Mouse (Mus musculus) hindbrain, embryonic 10.5 days (tissue): ENCODE measurements around the gene Mfap4. TPM values are rescaled to one million over a fixed set of nuclear protein-coding genes. Genes with fewer than 3 reads are reported as not detected.

ENCODE experiments used
- DNase-seq: peaks from one replicate; pipeline ENCODE4 v3.0.0-alpha.2; 2017; ENCODE audit warnings: low spot score
- H3K27ac ChIP-seq: fragments of 300-500 bp; sonication (generic); 2 replicates; pipeline ENCODE4 v1.5.1; 2016; ENCODE audit warnings: mild to moderate bottlenecking, moderate library complexity
- H3K27me3 ChIP-seq: fragments of 300-500 bp; sonication (generic); 2 replicates; pipeline ENCODE4 v1.6.1; 2016; ENCODE audit warnings: mild to moderate bottlenecking; ENCODE audit not compliant: poor library complexity, insufficient read depth, severe bottlenecking
- H3K36me3 ChIP-seq: fragments of 300-500 bp; sonication (generic); 2 replicates; pipeline ENCODE4 v1.6.1; 2016; ENCODE audit warnings: mild to moderate bottlenecking, moderate library complexity
- H3K4me1 ChIP-seq: fragments of 300-500 bp; sonication (generic); replicated peaks from 2 replicates; pipeline ENCODE4 v1.6.1; 2016; ENCODE audit warnings: mild to moderate bottlenecking
- H3K4me3 ChIP-seq: fragments of 300-500 bp; sonication (generic); 2 replicates; pipeline ENCODE4 v1.5.1; 2016; ENCODE audit warnings: mild to moderate bottlenecking, moderate library complexity
- H3K9me3 ChIP-seq: fragments of 300-500 bp; sonication (generic); 2 replicates; pipeline ENCODE4 v1.6.1; 2016; ENCODE audit warnings: mild to moderate bottlenecking, moderate library complexity
- WGBS: fragments of 180-500 bp; shearing (Covaris S2); methylation state at CpG from one replicate; pipeline ENCODE4 v1.1.7; 2016; 5-methylcytosine and 5-hydroxymethylcytosine counted together
- polyA plus RNA-seq: library from polyadenylated mRNA; unstranded; fragments of >200 nt; fragmentation: Nextera tagmentation; extraction: Ambion mirVana; gene quantifications from 2 replicates; pipeline ENCODE4 v1.2.1, GENCODE M21; 2016

Gene Mfap4
- polyA plus RNA-seq, 1 experiment from 2014 or later, result 78.2 TPM

DNA sequence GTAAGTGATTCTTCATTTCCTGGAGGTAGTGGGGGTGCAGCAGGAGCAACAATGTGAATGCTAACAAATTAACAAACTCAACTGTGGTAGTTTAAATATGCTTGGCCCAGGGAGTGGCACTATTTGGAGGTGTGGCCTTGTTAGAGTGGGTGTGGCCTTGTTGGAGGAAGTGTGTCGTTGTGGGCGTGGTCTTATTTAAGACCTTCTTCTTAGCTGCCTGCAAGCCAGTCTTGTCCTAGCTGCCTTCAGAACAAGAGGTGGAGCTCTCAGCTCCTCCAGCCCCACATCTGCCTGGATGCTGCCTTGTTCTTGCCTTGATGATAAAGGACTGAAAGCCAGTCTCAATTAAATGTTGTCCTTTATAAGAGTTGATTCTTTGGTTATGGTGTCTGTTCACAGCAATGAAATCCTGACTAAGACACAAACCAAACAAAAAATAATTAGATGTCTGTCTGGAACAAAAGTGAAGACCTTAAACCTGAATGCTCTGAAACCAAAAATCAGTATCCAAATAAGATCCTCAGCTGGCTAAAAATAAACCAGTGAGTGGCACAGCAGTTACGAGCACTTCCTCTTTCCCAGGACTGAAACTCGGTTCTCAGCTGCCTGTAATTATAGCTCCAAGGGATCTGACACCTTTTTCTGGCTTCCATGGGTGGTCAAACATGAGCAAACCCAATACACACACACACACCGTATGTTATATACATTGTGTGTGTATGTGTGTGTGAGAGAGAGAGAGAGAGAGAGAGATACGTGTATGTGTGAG, 13.7 kb downstream of the Mfap4 start:
- no peak for DNase-seq
- WGBS, result 77% methylated on average over 6 of the region's 6 CpGs
- no peak overlapping the region for H3K27ac ChIP-seq
- no peaks in the 10 kb centered on the region for H3K9me3 ChIP-seq
- no peak overlapping the region for H3K4me3 ChIP-seq
- peaks cover 11% of the 10 kb centered on the region for H3K4me1 ChIP-seq
- H3K27me3 ChIP-seq, result no peaks in the 10 kb centered on the region
- H3K36me3 ChIP-seq, result no peaks in the 10 kb centered on the region

- no peaks in the 10 kb centered on the region for H3K9me3 ChIP-seq
- peaks cover 23% of the 10 kb centered on the region for H3K4me1 ChIP-seq
- H3K27me3 ChIP-seq, result no peaks in the 10 kb centered on the region
- no peak overlapping the region for H3K4me3 ChIP-seq
- DNase-seq, result no peak
- H3K27ac ChIP-seq, result 0 out of 2 replicates have a peak overlapping the region, but pooled peaks have one; percentile 93
- peaks cover 4% of the 10 kb centered on the region for H3K36me3 ChIP-seq
- 82% methylated on average over 8 of the region's 8 CpGs for WGBS
Measured at GRCm38 (mm10) chr11:61503933-61504332, 18.7 kb downstream of the Mfap4 start.

DNA sequence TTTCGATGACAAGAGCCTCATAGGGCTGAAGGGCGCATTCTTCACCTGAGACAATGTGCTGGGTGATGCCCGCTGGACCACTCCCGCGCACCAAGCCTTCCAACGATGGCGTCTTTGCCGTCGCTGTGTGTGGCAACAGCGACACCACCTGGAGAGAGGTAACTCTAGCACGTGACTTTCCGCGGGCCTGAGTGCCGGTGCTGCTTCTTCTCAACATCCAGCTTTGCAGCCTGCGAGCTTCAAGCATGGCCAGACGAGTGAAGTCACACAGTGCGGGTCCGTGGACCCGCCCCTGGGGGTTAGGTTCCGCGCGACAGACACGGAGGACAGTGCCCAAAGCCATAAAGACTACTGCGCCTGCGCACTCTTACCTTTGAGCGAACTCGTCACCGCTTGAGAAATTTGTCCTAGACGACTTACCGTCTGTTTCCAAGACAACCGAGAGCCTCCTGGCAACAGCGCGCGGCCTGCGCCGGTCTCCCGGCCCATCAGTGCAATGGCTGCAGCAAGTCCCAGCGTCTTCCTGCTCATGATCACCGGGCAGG, 19.6 kb downstream of the Mfap4 start, which contains the start of gene B9d1:
Gene B9d1, plus strand, starts transcription at position 432 of the 545 bp plus-strand sequence.
- under 1% methylated on average over 39 of the region's 39 CpGs for WGBS
- Histone ChIP-seq H3K27ac (peak within 1 kb of the TSS; percentile 93), H3K27me3 (no peaks in the 10 kb centered on the region), H3K36me3 (peaks cover 12% of the 10 kb centered on the region), H3K4me3 (peak within 1 kb of the TSS; percentile 80), H3K9me3 (no peaks in the 10 kb centered on the region), H3K4me1 (peaks cover 23% of the 10 kb centered on the region)
- peak; percentile 95 for DNase-seq

GRCm38 (mm10) chr11:61514953-61515352, 29.7 kb downstream of the Mfap4 start:
- no peaks in the 10 kb centered on the region for H3K27me3 ChIP-seq
- H3K36me3 ChIP-seq, result peaks cover 85% of the 10 kb centered on the region
- 35% methylated on average over 3 of the region's 3 CpGs for WGBS
- H3K4me3 ChIP-seq, result no peak overlapping the region
- H3K27ac ChIP-seq, result no peak overlapping the region
- peak; percentile 51 for DNase-seq
- no peaks in the 10 kb centered on the region for H3K4me1 ChIP-seq
- no peaks in the 10 kb centered on the region for H3K9me3 ChIP-seq

DNA sequence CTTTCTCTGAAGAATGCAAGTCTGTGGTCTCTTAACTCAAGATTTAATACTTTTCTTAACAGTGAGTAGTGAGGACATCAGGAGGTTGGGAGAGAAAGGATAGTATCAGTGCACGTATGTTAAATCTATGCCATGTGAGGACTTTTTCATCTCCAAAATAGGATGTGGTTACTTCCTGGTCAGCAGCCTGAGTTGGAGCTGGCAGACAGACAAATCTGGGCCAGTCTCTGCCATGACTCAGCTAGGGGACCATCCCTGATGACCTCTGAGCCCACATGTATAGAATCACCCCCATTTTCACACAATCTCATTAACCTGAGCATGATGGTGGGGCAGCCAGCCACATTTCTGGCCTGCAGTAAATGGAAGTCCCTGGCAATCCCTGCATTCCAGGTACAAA, 32.7 kb downstream of the Mfap4 start:
- H3K4me3 ChIP-seq, result no peak overlapping the region
- H3K27me3 ChIP-seq, result no peaks in the 10 kb centered on the region
- WGBS, result 91% methylated on average over 1 of the region's 1 CpGs
- H3K27ac ChIP-seq, result no peak overlapping the region
- DNase-seq, result no peak
- peaks cover 86% of the 10 kb centered on the region for H3K36me3 ChIP-seq
- no peaks in the 10 kb centered on the region for H3K9me3 ChIP-seq
- no peaks in the 10 kb centered on the region for H3K4me1 ChIP-seq

DNA sequence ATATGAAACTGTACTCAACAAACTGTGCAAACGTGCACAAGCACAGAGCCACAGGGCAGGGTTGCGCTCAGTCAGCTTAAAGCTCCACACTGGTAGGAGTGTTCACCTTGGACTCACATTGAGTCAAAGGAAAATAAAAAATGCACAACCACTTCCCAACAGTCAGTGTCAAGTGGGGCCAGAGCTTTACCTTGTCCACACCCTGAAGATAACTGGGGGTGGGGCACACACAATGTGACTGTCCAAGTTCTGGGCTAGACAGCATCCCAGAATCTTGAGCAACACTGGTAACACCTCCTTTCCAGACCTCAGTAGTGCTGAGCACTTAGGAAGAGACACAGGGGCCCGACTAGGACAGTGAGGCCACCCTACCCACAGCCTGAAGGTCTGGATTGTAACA, 33.6 kb downstream of the Mfap4 start:
- Histone ChIP-seq H3K4me3 (no peak overlapping the region), H3K9me3 (no peaks in the 10 kb centered on the region), H3K4me1 (no peaks in the 10 kb centered on the region), H3K27ac (no peak overlapping the region), H3K36me3 (peaks cover 86% of the 10 kb centered on the region), H3K27me3 (no peaks in the 10 kb centered on the region)
- WGBS, result 92% methylated on average over 3 of the region's 3 CpGs
- DNase-seq, result no peak

DNA sequence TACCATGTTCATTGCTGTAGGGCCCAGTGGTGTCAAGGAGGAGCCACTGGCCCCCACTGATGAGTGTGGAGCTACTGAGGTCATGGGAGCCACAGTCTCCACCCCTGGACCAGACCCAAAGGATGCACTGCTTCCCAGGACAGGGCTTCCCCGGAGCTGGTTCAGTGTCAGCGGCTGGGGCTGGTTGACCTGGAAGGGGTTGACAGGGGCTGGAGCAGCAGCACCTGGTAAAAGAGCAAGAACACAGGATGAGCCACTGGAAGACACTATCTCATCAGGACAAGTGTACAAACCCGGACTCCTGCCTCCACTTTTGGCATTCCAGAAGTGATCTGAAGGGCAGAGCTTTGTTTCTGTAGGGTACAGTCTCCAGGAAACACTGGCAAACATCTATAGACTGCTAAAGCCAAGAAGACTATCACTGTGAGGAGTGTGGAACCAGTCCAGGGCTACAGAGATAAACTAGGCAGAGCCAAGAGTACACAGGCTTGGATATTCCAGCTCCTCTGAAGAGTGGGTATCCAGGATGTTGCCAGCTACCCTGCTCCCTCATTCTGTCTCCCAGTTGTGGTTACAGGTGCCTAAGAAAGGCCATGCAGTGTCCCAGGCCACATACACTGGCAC, 34.4 kb downstream of the Mfap4 start:
- Histone ChIP-seq H3K27me3 (no peaks in the 10 kb centered on the region), H3K4me1 (no peaks in the 10 kb centered on the region), H3K9me3 (no peaks in the 10 kb centered on the region), H3K27ac (no peak overlapping the region), H3K4me3 (no peak overlapping the region), H3K36me3 (peaks cover 82% of the 10 kb centered on the region)
- WGBS, result 96% methylated on average over 3 of the region's 3 CpGs
- DNase-seq, result no peak

DNA sequence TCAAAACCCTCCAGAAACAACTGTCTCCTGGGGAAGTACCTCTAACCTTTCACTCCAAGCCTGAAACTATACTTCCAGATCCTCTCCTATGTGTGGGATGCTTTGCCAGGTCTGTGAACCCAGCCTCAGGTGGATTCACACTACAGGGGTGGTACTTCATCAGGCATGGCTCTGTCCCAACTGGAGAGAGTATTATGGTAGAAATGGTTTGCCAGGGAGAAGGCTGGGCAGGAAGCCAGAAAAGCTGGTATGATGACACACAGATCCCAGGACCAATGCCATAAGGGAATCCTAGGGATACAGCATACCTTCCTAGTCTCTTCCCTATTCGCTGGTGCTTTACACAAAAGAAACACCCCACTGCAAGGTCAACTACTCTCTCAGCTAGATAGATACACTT, 41.6 kb downstream of the Mfap4 start:
- no peaks in the 10 kb centered on the region for H3K27me3 ChIP-seq
- no peak for DNase-seq

DNA sequence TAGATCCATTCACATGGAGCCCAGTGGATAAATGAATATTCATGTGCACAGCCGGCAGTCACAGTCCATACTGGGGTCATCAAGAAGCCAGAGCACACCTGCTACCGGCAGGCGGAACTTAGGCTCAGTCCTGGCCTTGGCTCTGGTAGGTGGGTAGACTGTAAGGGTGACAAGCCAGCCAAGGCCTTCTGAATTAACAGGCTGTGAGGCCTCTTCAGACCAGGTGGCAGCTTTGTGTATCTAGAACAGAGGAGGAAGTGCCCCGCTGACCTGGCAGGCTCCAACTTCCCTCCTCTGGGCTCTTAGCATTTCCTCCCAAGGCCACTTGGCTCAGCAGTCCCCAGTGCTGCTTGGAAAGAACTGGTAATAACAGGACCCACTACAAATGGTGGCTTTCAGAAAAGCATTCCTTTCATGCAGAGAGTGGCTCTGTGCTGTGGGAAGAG, 44.1 kb downstream of the Mfap4 start:
- no peak overlapping the region; the same call in 1 of the 2 replicates for H3K4me3 ChIP-seq
- 51% methylated on average over 4 of the region's 4 CpGs for WGBS
- no peaks in the 10 kb centered on the region for H3K9me3 ChIP-seq
- peaks cover 23% of the 10 kb centered on the region for H3K4me1 ChIP-seq
- H3K36me3 ChIP-seq, result peaks cover 61% of the 10 kb centered on the region
- H3K27ac ChIP-seq, result 0 out of 2 replicates have a peak overlapping the region, but pooled peaks have one; percentile 23
- H3K27me3 ChIP-seq, result no peaks in the 10 kb centered on the region
- DNase-seq, result no peak

More for the DNA sequence above, 41.6 kb downstream of the Mfap4 start:
- 91% methylated on average over 1 of the region's 1 CpGs for WGBS
- Histone ChIP-seq H3K27ac (no peak overlapping the region), H3K4me3 (no peak overlapping the region), H3K4me1 (peaks cover 11% of the 10 kb centered on the region), H3K36me3 (peaks cover 72% of the 10 kb centered on the region), H3K9me3 (no peaks in the 10 kb centered on the region)

GRCm38 (mm10) chr11:61532820-61533219, 47.6 kb downstream of the Mfap4 start:
- H3K9me3 ChIP-seq, result no peaks in the 10 kb centered on the region
- H3K27me3 ChIP-seq, result no peaks in the 10 kb centered on the region
- no peak overlapping the region for H3K27ac ChIP-seq
- H3K4me3 ChIP-seq, result no peak overlapping the region
- 91% methylated on average over 2 of the region's 2 CpGs for WGBS
- DNase-seq, result no peak
- peaks cover 57% of the 10 kb centered on the region for H3K36me3 ChIP-seq
- H3K4me1 ChIP-seq, result peaks cover 32% of the 10 kb centered on the region

DNA sequence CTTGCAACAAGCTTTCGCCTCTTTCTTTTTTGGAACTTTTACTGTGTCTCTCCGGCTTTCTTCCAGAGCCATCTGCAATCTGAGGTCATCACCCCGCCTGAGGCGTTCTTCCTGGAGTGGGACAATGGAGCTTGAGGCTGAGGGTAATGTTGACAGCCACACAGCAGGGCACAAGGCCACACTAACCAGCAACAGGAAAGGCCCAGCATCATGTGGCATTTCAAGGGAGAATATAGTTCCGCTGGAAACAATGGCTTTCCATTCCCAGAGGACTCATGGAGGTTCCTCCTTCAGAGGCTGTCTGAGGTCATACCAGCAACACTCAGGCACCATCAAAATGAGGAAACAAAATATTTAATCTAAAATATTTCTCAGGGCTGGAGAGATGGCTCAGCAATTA, 48.3 kb downstream of the Mfap4 start:
- Histone ChIP-seq H3K4me1 (peaks cover 32% of the 10 kb centered on the region), H3K27ac (no peak overlapping the region), H3K36me3 (peaks cover 55% of the 10 kb centered on the region), H3K9me3 (no peaks in the 10 kb centered on the region), H3K27me3 (no peaks in the 10 kb centered on the region), H3K4me3 (no peak overlapping the region)
- DNase-seq, result peak; percentile 18
- WGBS, result 57% methylated on average over 5 of the region's 5 CpGs

DNA sequence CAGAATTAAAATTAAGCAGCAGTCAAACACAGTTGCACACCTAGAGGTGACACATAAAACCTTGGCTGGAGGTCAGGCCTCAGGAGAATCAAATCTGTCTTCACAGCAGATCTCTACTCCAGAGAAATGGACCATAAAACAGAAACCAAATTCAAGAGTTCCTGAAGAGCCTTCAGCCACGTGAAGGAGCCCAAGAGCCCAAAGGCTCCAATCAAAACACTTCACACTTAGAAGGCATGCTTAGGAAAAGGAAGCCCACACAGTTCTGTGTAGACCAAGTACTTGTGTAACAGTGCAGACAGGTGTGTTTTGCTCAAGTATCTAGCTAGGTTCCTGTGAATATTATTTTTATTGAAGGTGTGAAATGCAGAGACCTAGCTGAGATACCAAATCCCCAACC, 50.3 kb downstream of the Mfap4 start:
- H3K27ac ChIP-seq, result no peak overlapping the region
- WGBS, result 80% methylated on average over 1 of the region's 1 CpGs
- H3K36me3 ChIP-seq, result peaks cover 48% of the 10 kb centered on the region
- H3K27me3 ChIP-seq, result no peaks in the 10 kb centered on the region
- H3K9me3 ChIP-seq, result no peaks in the 10 kb centered on the region
- H3K4me3 ChIP-seq, result no peak overlapping the region
- peaks cover 23% of the 10 kb centered on the region for H3K4me1 ChIP-seq
- no peak for DNase-seq

GRCm38 (mm10) chr11:61536952-61537351, 51.7 kb downstream of the Mfap4 start:
- 76% methylated on average over 3 of the region's 3 CpGs for WGBS
- no peaks in the 10 kb centered on the region for H3K9me3 ChIP-seq
- no peak for DNase-seq
- no peak overlapping the region for H3K4me3 ChIP-seq
- H3K36me3 ChIP-seq, result peaks cover 51% of the 10 kb centered on the region
- no peak overlapping the region for H3K27ac ChIP-seq
- H3K27me3 ChIP-seq, result no peaks in the 10 kb centered on the region
- H3K4me1 ChIP-seq, result peaks cover 32% of the 10 kb centered on the region
